Mouse (Mus musculus): ENCODE data around the gene Myo1c. TPM values are rescaled to one million over a fixed set of nuclear protein-coding genes. Genes with fewer than 3 reads are reported as not detected.

The Myo1c gene
- polyA plus RNA-seq (2015; fragmentation: Nextera tagmentation; extraction: Ambion mirVana) = 55.5 and 56.4 TPM in 2 replicates

- WGBS = 79% methylated on average over 7 of the region's 7 CpGs
- H3K36me3 ChIP-seq = no peaks in the 10 kb centered on the region
- H3K4me1 ChIP-seq = peaks cover 35% of the 10 kb centered on the region
- peak within 1 kb of the TSS; percentile 90 for H3K4me2 ChIP-seq
- H3K4me3 ChIP-seq (replicated peaks) = peak within 1 kb of the TSS; percentile 75
- H3K27ac ChIP-seq = peak within 1 kb of the TSS; percentile 95
- H3K9me3 ChIP-seq = no peaks in the 10 kb centered on the region
- no peak for ATAC-seq (ENCODE audit: insufficient read depth, low FRiP score, low read depth)
- H3K27me3 ChIP-seq (replicated peaks) = no peaks in the 10 kb centered on the region
- H3K9ac ChIP-seq = peak within 1 kb of the TSS; percentile 72; the same call in 1 of the 2 replicates
Observed at GRCm38 (mm10) chr11:75650311-75650710, at the start of gene Myo1c. Gene Myo1c, plus strand, starts transcription at chr11:75650504.

- no peaks in the 10 kb centered on the region for H3K9me3 ChIP-seq
- no peak overlapping the region for H3K9ac ChIP-seq
- WGBS = 81% methylated on average over 5 of the region's 5 CpGs
- H3K27ac ChIP-seq = no peak overlapping the region
- peaks cover 46% of the 10 kb centered on the region for H3K36me3 ChIP-seq
- no peak overlapping the region for H3K4me2 ChIP-seq
- ATAC-seq (ENCODE audit: insufficient read depth, low FRiP score, low read depth) = no peak
- no peak overlapping the region for H3K4me3 ChIP-seq (replicated peaks)
- no peaks in the 10 kb centered on the region for H3K4me1 ChIP-seq
- H3K27me3 ChIP-seq (replicated peaks) = no peaks in the 10 kb centered on the region
Observed at GRCm38 (mm10) chr11:75604826-75605225, 45.5 kb upstream of the Myo1c start.

- H3K4me2 ChIP-seq = no peak overlapping the region
- no peaks in the 10 kb centered on the region for H3K9me3 ChIP-seq
- no peak overlapping the region for H3K9ac ChIP-seq
- H3K27ac ChIP-seq = no peak overlapping the region
- no peaks in the 10 kb centered on the region for H3K27me3 ChIP-seq (replicated peaks)
- H3K4me1 ChIP-seq = no peaks in the 10 kb centered on the region
- ATAC-seq (ENCODE audit: insufficient read depth, low FRiP score, low read depth) = no peak
- no peak overlapping the region for H3K4me3 ChIP-seq (replicated peaks)
- peaks cover 43% of the 10 kb centered on the region for H3K36me3 ChIP-seq
- WGBS = 41% methylated on average over 1 of the region's 1 CpGs
Observed at GRCm38 (mm10) chr11:75605318-75605717, 45.0 kb upstream of the Myo1c start.

- no peaks in the 10 kb centered on the region for H3K27me3 ChIP-seq (replicated peaks)
- no peak overlapping the region for H3K27ac ChIP-seq
- no peak overlapping the region for H3K9ac ChIP-seq
- no peak overlapping the region for H3K4me2 ChIP-seq
- H3K9me3 ChIP-seq = no peaks in the 10 kb centered on the region
- ATAC-seq (ENCODE audit: insufficient read depth, low FRiP score, low read depth) = no peak
- H3K36me3 ChIP-seq = peaks cover 27% of the 10 kb centered on the region
- H3K4me1 ChIP-seq = no peaks in the 10 kb centered on the region
- no peak overlapping the region for H3K4me3 ChIP-seq (replicated peaks)
- WGBS = 87% methylated on average over 5 of the region's 5 CpGs
Observed at GRCm38 (mm10) chr11:75608776-75609175, 41.5 kb upstream of the Myo1c start.

- H3K4me3 ChIP-seq (replicated peaks) = no peak overlapping the region
- H3K36me3 ChIP-seq = peaks cover 32% of the 10 kb centered on the region
- no peaks in the 10 kb centered on the region for H3K27me3 ChIP-seq (replicated peaks)
- H3K27ac ChIP-seq = no peak overlapping the region
- 81% methylated on average over 2 of the region's 2 CpGs for WGBS
- no peaks in the 10 kb centered on the region for H3K9me3 ChIP-seq
- H3K4me2 ChIP-seq = no peak overlapping the region
- no peak for ATAC-seq (ENCODE audit: insufficient read depth, low FRiP score, low read depth)
- no peaks in the 10 kb centered on the region for H3K4me1 ChIP-seq
- H3K9ac ChIP-seq = no peak overlapping the region
Observed at GRCm38 (mm10) chr11:75610021-75610420, 40.3 kb upstream of the Myo1c start.

GRCm38 (mm10) chr11:75614769-75615168 lies 35.5 kb upstream of the Myo1c start:
- Histone ChIP-seq H3K4me2 (no peak overlapping the region), H3K9me3 (no peaks in the 10 kb centered on the region), H3K36me3 (peaks cover 33% of the 10 kb centered on the region), H3K27ac (no peak overlapping the region), H3K4me1 (no peaks in the 10 kb centered on the region; the same call in 1 of the 2 replicates), H3K4me3 (replicated peaks) (no peak overlapping the region), H3K27me3 (replicated peaks) (no peaks in the 10 kb centered on the region), H3K9ac (no peak overlapping the region)
- no peak for ATAC-seq (ENCODE audit: insufficient read depth, low FRiP score, low read depth)
- 100% methylated on average over 1 of the region's 1 CpGs for WGBS

- Histone ChIP-seq H3K9me3 (no peaks in the 10 kb centered on the region), H3K9ac (no peak overlapping the region), H3K27ac (no peak overlapping the region), H3K4me2 (no peak overlapping the region), H3K4me3 (replicated peaks) (no peak overlapping the region), H3K36me3 (peaks cover 40% of the 10 kb centered on the region), H3K4me1 (no peaks in the 10 kb centered on the region; the same call in 1 of the 2 replicates), H3K27me3 (replicated peaks) (no peaks in the 10 kb centered on the region)
- no peak for ATAC-seq (ENCODE audit: insufficient read depth, low FRiP score, low read depth)
- WGBS = 75% methylated on average over 2 of the region's 2 CpGs
Observed at GRCm38 (mm10) chr11:75615556-75615955, 34.7 kb upstream of the Myo1c start.

- Histone ChIP-seq H3K27ac (no peak overlapping the region), H3K9ac (no peak overlapping the region)
Observed at GRCm38 (mm10) chr11:75619133-75619532, 31.2 kb upstream of the Myo1c start.

GRCm38 (mm10) chr11:75620136-75620780 lies 30.0 kb upstream of the Myo1c start:
- Histone ChIP-seq H3K27me3 (replicated peaks) (no peaks in the 10 kb centered on the region), H3K27ac (peak overlapping the region; percentile 35; the same call in 1 of the 2 replicates), H3K4me3 (replicated peaks) (no peak overlapping the region), H3K4me1 (no peaks in the 10 kb centered on the region; the same call in 1 of the 2 replicates), H3K9me3 (no peaks in the 10 kb centered on the region), H3K4me2 (no peak overlapping the region), H3K9ac (no peak overlapping the region), H3K36me3 (peaks cover 26% of the 10 kb centered on the region; the same call in 1 of the 2 replicates)
- WGBS = 71% methylated on average over 12 of the region's 12 CpGs
- ATAC-seq (ENCODE audit: insufficient read depth, low FRiP score, low read depth) = no peak

More at GRCm38 (mm10) chr11:75619133-75619532, 31.2 kb upstream of the Myo1c start:
- no peak for ATAC-seq (ENCODE audit: insufficient read depth, low FRiP score, low read depth)
- H3K9me3 ChIP-seq = no peaks in the 10 kb centered on the region
- peaks cover 29% of the 10 kb centered on the region for H3K36me3 ChIP-seq
- 83% methylated on average over 5 of the region's 5 CpGs for WGBS
- no peak overlapping the region for H3K4me2 ChIP-seq
- no peaks in the 10 kb centered on the region; the same call in 1 of the 2 replicates for H3K4me1 ChIP-seq
- H3K27me3 ChIP-seq (replicated peaks) = no peaks in the 10 kb centered on the region
- H3K4me3 ChIP-seq (replicated peaks) = no peak overlapping the region

- Histone ChIP-seq H3K4me1 (no peaks in the 10 kb centered on the region; the same call in 1 of the 2 replicates), H3K27ac (peak overlapping the region; percentile 41; the same call in 1 of the 2 replicates), H3K36me3 (peaks cover 37% of the 10 kb centered on the region), H3K4me2 (no peak overlapping the region), H3K4me3 (replicated peaks) (no peak overlapping the region), H3K9ac (no peak overlapping the region), H3K9me3 (no peaks in the 10 kb centered on the region), H3K27me3 (replicated peaks) (no peaks in the 10 kb centered on the region)
- ATAC-seq (ENCODE audit: insufficient read depth, low FRiP score, low read depth) = no peak
- 81% methylated on average over 2 of the region's 2 CpGs for WGBS
Observed at GRCm38 (mm10) chr11:75621426-75621825, 28.9 kb upstream of the Myo1c start.

- no peaks in the 10 kb centered on the region; the same call in 1 of the 2 replicates for H3K4me1 ChIP-seq
- no peaks in the 10 kb centered on the region for H3K9me3 ChIP-seq
- H3K9ac ChIP-seq = no peak overlapping the region
- H3K36me3 ChIP-seq = peaks cover 48% of the 10 kb centered on the region
- H3K4me3 ChIP-seq (replicated peaks) = no peak overlapping the region
- WGBS = 79% methylated on average over 2 of the region's 2 CpGs
- H3K4me2 ChIP-seq = no peak overlapping the region
- H3K27me3 ChIP-seq (replicated peaks) = no peaks in the 10 kb centered on the region
- peak overlapping the region; percentile 28; the same call in 1 of the 2 replicates for H3K27ac ChIP-seq
- ATAC-seq (ENCODE audit: insufficient read depth, low FRiP score, low read depth) = no peak
Observed at GRCm38 (mm10) chr11:75622588-75623329, 27.5 kb upstream of the Myo1c start.

- Histone ChIP-seq H3K36me3 (peaks cover 44% of the 10 kb centered on the region), H3K9me3 (no peaks in the 10 kb centered on the region), H3K27me3 (replicated peaks) (no peaks in the 10 kb centered on the region), H3K4me1 (no peaks in the 10 kb centered on the region; the same call in 1 of the 2 replicates), H3K9ac (no peak overlapping the region), H3K4me3 (replicated peaks) (no peak overlapping the region), H3K4me2 (no peak overlapping the region), H3K27ac (peak overlapping the region; percentile 57; the same call in 1 of the 2 replicates)
- WGBS = 56% methylated on average over 2 of the region's 2 CpGs
- ATAC-seq (ENCODE audit: insufficient read depth, low FRiP score, low read depth) = no peak
Observed at GRCm38 (mm10) chr11:75624102-75624554, 26.2 kb upstream of the Myo1c start.

Data from stomach, embryonic 15.5 days (tissue).